Mouse (Mus musculus) right cerebral cortex, postnatal 36 days (tissue): ENCODE measurements around the gene Rfx5.

Source experiments
- DNase-seq, 2 experiments: peaks; one replicate each; pipeline ENCODE4 v3.0.0; 2022; ENCODE audit warnings: low spot score in 2 of 2, mixed read lengths in 1 of 2

Rfx5 gene

GRCm38 (mm10) chr3:94989159-94989761 lies 35.4 kb downstream of the Rfx5 start:
- DNase-seq, result no peak

- DNase-seq, result peak in 1 of 2 experiments; percentile 50
These were observed 43.1 kb downstream of the Rfx5 start for GRCm38 (mm10) chr3:94996946-94997345.

- no peak for DNase-seq
These were observed 48.7 kb downstream of the Rfx5 start for GRCm38 (mm10) chr3:95002569-95002968.

- no peak for DNase-seq
These were observed 49.4 kb downstream of the Rfx5 start for GRCm38 (mm10) chr3:95003273-95003672.

GRCm38 (mm10) chr3:95005651-95006050 lies 51.8 kb downstream of the Rfx5 start:
- no peak for DNase-seq

GRCm38 (mm10) chr3:95007706-95008105 lies 53.8 kb downstream of the Rfx5 start:
- no peak for DNase-seq

GRCm38 (mm10) chr3:95010396-95010795 lies 56.5 kb downstream of the Rfx5 start:
- no peak for DNase-seq
